Mouse (Mus musculus): ENCODE data around the gene Asna1. TPM values are rescaled to one million over a fixed set of nuclear protein-coding genes. Genes with fewer than 3 reads are reported as not detected.

Asna1 gene
- polyA plus RNA-seq, 1 experiment, result 97.2 TPM

DNA sequence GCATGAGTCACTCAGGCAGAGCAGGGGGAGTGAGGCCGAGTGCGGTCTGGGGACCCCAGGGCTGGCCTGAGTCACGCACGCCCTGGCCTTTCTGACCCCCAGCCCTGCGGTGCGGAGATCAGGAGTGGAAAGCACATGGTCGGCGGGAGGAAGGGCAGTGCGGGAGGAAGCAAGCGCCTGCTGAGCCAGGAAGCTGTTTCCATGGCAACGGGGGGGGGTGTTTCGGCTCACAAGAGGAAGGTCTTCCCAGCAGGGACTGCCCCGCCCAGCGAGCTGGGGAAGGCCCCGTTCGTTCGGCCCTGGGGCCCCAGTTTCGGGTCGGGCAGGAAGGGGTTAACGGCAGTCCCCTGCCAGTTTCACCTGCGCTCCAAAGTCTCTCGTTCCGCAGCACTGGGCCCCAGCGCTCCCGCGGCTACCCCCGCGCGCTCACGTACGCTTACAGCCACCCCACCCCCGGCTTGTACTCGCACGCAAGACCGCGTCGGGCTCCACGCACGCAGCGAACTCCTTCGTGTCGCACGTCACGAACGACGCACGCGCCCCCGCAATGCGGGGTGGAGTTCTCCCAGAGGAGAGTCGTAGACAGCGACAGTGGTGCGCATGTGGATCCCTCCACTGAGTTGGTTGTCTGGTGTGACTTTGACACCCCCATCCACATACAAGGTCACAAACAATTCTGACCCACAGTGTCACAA is 39.2 kb downstream of the Asna1 start:
- no peak for TF ChIP-seq GATA1 (IDR thresholded peaks at IDR 0.05; ENCODE audit: low read length)

DNA sequence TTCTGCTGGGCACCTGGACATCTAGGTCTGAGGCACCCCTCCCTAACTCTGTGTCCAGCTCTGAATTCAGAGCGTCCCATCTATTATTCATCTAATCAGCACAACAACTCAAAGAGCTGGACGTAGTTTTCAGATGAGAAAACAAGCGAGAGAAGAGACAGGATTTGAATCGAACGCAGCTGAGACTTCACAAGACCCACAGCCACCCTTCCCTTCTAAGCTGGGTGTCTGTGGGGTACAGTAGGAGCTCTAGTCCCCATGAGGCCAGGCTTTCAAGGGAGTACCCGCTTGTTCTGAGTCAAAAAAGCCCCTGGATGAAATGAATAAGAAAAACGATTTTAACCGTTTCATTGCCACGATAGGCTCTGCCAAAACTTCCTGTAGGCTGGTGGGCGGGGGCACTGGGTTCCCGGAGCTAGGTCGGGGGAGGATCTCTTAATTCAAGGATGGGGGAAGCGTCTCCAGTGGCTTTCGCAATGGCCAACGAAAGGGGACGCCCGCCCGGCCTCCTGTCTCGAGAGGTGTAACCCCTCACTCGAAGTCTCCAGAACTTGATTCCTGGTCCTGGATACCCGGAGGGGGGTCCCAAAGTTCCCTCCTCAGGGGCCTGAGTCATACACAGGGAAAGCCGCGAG is 39.9 kb downstream of the Asna1 start:
- TF ChIP-seq GATA1 (IDR thresholded peaks at IDR 0.05; ENCODE audit: low read length), result no peak

GRCm38 (mm10) chr8:84984294-84985048 is 40.6 kb downstream of the Asna1 start:
- no peak for TF ChIP-seq GATA1 (IDR thresholded peaks at IDR 0.05; ENCODE audit: low read length)

GRCm38 (mm10) chr8:84982499-84983011 is 42.5 kb downstream of the Asna1 start:
- TF ChIP-seq GATA1 (IDR thresholded peaks at IDR 0.05; ENCODE audit: low read length), result no peak

DNA sequence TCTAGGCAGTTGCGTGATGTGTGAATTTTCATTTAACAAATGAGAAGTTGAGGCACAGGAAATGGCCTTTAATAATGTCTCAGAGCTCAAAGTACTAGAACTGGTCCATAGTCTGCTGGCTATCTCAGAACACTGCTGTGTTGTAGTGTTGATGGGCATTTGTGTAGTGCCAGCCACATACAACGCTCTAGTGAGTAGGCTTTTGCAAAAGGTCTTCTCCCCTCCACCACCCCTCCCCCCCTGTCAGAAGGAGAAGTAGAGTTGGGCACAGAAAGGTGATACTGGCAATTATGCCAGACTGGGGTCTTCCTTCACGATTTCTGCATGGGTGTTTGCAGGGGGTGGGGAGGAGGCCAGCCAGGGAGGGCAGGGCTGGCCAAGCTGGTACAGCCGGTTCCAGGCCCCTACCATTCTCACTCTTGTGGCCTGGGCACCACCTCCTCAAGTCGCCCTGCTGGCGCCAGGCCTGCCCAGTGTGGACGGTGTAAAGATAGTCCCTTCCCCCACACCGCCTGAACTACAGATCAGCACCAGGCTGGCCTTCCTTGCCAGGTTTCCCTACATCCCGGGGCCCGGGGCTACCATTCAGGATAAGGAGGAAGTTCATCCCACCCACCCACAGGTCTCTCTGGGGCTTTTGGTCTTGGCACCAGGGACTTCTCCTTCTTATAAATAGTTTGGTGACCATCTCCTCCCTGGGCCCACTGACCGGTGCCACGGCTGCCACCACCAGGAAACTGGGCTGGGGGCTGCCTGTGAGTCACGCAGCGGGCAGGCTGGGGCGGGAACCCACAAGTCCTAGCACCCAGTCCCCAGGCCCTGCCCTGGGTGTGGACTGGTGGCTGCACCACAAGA is 43.2 kb downstream of the Asna1 start:
- no peak for TF ChIP-seq GATA1 (IDR thresholded peaks at IDR 0.05; ENCODE audit: low read length)

DNA sequence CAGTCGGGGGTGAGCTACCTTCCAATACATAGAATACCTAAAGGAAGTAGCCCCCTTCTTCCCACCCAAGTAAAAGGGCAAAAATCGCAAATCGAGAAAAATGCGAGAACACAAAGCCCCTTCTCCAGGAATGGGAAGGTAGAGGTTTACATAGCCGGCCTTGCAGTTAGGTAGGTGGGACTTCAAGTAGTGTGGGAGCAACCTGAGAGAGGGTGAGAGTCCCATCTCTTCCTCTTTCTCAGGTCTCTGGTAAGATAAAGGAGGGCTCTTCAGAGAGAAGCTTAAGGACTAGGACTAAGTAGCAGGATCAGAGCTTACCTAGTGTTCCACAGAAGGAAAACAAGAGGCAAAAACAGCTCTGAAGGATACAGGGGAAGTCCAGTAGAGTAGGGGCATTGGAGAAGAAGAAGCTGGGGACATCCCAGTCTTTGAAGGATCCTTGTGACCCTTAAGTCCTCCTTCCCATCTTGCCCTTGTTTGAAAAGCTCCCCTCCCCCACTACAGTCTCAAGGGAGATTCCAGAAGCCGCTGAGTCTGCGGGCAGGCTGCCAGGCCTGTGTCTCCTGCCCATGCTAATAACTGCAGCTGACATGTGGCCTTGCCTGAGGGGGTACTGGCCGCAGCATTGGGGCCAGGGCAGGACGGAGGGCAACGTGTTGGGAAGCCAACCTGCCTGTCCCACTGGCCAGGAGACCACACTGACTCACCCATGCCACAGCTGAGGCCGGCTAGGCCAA is 44.3 kb downstream of the Asna1 start:
- no peak for TF ChIP-seq GATA1 (IDR thresholded peaks at IDR 0.05; ENCODE audit: low read length)

DNA sequence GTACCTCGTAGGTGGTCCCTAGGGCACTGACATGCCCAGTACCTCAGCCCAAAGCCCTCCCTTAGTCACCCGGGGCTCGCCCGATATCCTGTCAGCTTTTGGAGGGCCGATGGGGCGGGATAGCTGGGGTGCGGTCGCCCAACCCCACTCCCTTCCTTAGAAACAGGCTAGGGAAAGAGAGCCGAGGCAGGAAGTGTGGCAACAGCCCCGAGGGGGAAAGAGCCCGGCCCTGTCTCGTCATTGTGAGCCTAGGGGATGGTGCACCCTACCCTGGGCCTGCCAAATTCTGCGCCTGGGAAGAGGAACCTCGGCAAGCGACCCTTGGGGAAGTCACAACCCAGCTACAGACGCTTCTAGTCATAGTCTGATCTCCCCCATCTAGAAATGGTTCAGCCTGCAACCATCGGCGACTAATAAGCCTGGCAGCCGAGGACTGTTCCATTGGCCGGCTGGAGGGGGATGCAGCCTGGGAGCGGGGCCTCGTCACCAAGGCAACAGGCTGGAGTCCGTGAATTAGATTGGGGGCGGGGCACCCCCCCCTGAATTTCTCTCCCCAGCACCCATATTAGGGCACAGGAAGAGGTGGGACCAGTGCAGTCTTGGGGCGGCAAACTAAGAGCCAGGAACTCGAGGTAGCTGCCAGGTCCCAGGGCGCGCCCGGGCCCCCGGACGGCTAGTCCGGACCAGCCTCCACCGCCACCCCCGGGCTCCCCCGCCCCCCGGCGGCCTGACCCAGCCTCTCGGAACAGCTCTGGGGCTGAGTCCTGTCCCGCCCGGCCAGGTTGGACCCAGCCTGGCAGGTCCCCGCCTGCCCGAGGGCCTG is 45.3 kb downstream of the Asna1 start:
- TF ChIP-seq GATA1 (IDR thresholded peaks at IDR 0.05; ENCODE audit: low read length), result no peak

- no peak for TF ChIP-seq GATA1 (IDR thresholded peaks at IDR 0.05; ENCODE audit: low read length)
These were observed 46.7 kb downstream of the Asna1 start, which contains the start of gene Junb for GRCm38 (mm10) chr8:84978248-84978940. Junb (minus strand) TSS chr8:84978718.

GRCm38 (mm10) chr8:84977435-84978247 is 47.4 kb downstream of the Asna1 start:
- no peak for TF ChIP-seq GATA1 (IDR thresholded peaks at IDR 0.05; ENCODE audit: low read length)

- no peak for TF ChIP-seq GATA1 (IDR thresholded peaks at IDR 0.05; ENCODE audit: low read length)
These were observed 48.2 kb downstream of the Asna1 start for GRCm38 (mm10) chr8:84976763-84977434.

DNA sequence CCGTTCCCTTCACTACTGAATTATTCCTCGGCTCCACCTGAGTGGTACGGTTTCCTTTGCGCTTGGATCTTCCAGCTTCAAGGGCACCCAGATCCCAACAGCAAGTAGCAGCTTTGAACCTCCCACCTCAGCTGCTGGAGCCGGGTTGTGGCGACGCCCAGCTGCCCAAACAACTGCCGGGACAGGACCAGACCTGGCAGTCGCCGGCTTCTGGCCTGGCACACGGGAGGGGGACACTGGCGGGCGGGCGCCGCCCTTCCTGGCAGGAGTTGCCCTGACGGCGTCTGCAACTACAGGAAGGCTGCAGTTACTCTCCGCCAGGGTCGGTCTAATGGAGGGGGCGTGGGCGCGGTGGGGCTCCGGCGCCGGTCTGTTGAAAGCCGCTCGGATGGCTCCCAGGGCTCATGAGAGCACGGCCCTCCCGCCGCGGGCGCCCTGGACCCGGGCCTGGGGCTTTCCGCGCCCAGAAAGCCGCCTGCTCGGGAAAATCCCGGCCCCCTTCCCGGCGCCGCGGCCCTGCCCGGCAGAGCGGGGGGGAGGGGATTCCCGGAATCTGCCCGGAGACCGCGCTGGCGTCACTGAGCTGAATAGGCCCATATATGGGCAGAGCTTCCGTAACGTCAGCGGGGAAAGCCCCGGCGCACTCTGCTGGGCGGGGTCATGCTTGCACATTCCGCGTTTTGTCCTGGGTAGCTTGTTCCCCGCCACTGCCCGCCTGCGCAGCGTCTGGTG is 48.9 kb downstream of the Asna1 start:
- TF ChIP-seq GATA1 (IDR thresholded peaks at IDR 0.05; ENCODE audit: low read length), result no peak

Data from G1E-ER4 (cell line).